Mouse (Mus musculus) hindbrain, embryonic 14.5 days (tissue): ENCODE data around the gene Lpcat2. TPM values are rescaled to one million over a fixed set of nuclear protein-coding genes. Genes with fewer than 3 reads are reported as not detected.

Experiments
- ATAC-seq: fragments of 200-750 bp; cut with Nextera tagmentation; 2 replicates; pipeline ENCODE4 v1.8.0; 2017; ENCODE audit warnings: moderate number of reproducible peaks, mild to moderate bottlenecking, moderate TSS enrichment, moderate library complexity; ENCODE audit not compliant: low FRiP score
- DNase-seq: peaks from one replicate; pipeline ENCODE4 v3.0.0-alpha.2; 2015; ENCODE audit warnings: low spot score
- H3K27ac ChIP-seq: fragments of 300-500 bp; sonication (generic); 2 replicates; pipeline ENCODE4 v1.5.1; 2014; ENCODE audit warnings: mild to moderate bottlenecking, moderate library complexity
- H3K27me3 ChIP-seq: fragments of 300-500 bp; sonication (generic); 2 replicates; pipeline ENCODE4 v1.6.1; 2014; ENCODE audit warnings: mild to moderate bottlenecking, low read length, mixed read lengths; ENCODE audit not compliant: control insufficient read depth, insufficient read depth
- H3K36me3 ChIP-seq: fragments of 300-500 bp; sonication (generic); replicated peaks from 2 replicates; pipeline ENCODE4 v1.6.1; 2014; ENCODE audit not compliant: control insufficient read depth, insufficient read depth
- H3K4me1 ChIP-seq: fragments of 300-500 bp; sonication (generic); replicated peaks from 2 replicates; pipeline ENCODE4 v1.6.1; 2014; ENCODE audit warnings: antibody characterized with exemption, low read length, mixed read lengths; ENCODE audit not compliant: control insufficient read depth, insufficient read depth
- H3K4me2 ChIP-seq: fragments of 300-500 bp; sonication (generic); replicated peaks from 2 replicates; pipeline ENCODE4 v1.6.1; 2014; ENCODE audit warnings: mild to moderate bottlenecking, moderate library complexity
- H3K4me3 ChIP-seq: fragments of 300-500 bp; sonication (generic); replicated peaks from 2 replicates; pipeline ENCODE4 v1.5.1; 2014; ENCODE audit warnings: mild to moderate bottlenecking, low read length
- H3K9ac ChIP-seq: fragments of 300-500 bp; sonication (generic); 2 replicates; pipeline ENCODE4 v1.6.1; 2014
- H3K9me3 ChIP-seq: fragments of 300-500 bp; sonication (generic); 2 replicates; pipeline ENCODE4 v1.6.1; 2016; ENCODE audit warnings: low read length; ENCODE audit not compliant: control insufficient read depth
- WGBS: fragments of 180-500 bp; shearing (Covaris S2); extraction: QIAGEN DNeasy Blood & Tissue Kit; methylation state at CpG from one replicate; pipeline ENCODE4 v1.1.7; 2014; 5-methylcytosine and 5-hydroxymethylcytosine counted together
- polyA plus RNA-seq: library from polyadenylated mRNA; unstranded; fragments of >200 nt; fragmentation: Nextera tagmentation; extraction: Ambion mirVana; gene quantifications from 2 replicates; pipeline ENCODE4 v1.2.1, GENCODE M21; 2014

The Lpcat2 gene
- polyA plus RNA-seq, 1 experiment from 2014 or later: 11.8 TPM

GRCm38 (mm10) chr8:92897794-92898193 lies 42.7 kb downstream of the Lpcat2 start:
- H3K4me2 ChIP-seq: no peak overlapping the region
- ATAC-seq: no peak
- H3K4me1 ChIP-seq: no peaks in the 10 kb centered on the region
- no peaks in the 10 kb centered on the region for H3K36me3 ChIP-seq
- no peaks in the 10 kb centered on the region for H3K27me3 ChIP-seq
- no peak overlapping the region for H3K9ac ChIP-seq
- no peak overlapping the region for H3K4me3 ChIP-seq
- H3K9me3 ChIP-seq: no peaks in the 10 kb centered on the region
- no peak for DNase-seq
- 70% methylated on average over 4 of the region's 4 CpGs for WGBS
- H3K27ac ChIP-seq: no peak overlapping the region

- WGBS: 75% methylated on average over 9 of the region's 9 CpGs
- Histone ChIP-seq H3K4me3 (no peak overlapping the region), H3K27me3 (no peaks in the 10 kb centered on the region), H3K9ac (no peak overlapping the region), H3K27ac (no peak overlapping the region), H3K4me2 (no peak overlapping the region), H3K36me3 (no peaks in the 10 kb centered on the region), H3K4me1 (no peaks in the 10 kb centered on the region), H3K9me3 (no peaks in the 10 kb centered on the region)
- no peak for ATAC-seq
- DNase-seq: no peak
These were observed 44.5 kb downstream of the Lpcat2 start for GRCm38 (mm10) chr8:92899590-92899989.

DNA sequence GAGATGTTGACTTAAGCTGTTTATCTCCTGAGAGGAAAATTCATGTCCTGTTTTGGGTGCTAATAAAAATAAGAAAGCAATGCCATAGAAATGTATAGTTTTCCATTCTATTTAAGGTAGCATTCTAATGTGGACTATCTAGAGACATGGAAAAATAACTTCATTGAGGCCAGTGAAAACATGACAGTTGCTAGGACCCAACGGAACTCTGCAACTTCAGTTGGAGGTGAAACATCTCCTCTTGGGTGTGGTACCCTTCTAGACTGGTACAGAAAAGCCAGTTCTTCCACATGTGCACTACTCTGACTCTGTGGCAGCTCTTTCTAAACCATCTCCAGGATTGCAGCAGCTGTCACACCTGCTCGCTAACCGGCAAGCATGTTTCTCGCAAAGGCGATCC lies 46.0 kb downstream of the Lpcat2 start, which contains the start of gene Capns2:
Gene Capns2 (plus strand): TSS at position 301 of the 400 bp plus-strand sequence.
- H3K4me3 ChIP-seq: no peak within 1 kb of the TSS
- DNase-seq: no peak
- H3K9me3 ChIP-seq: no peaks in the 10 kb centered on the region
- no peaks in the 10 kb centered on the region for H3K27me3 ChIP-seq
- H3K27ac ChIP-seq: no peak within 1 kb of the TSS
- 96% methylated on average over 5 of the region's 5 CpGs for WGBS
- no peak for ATAC-seq
- H3K4me1 ChIP-seq: no peaks in the 10 kb centered on the region
- no peak within 1 kb of the TSS for H3K9ac ChIP-seq
- H3K36me3 ChIP-seq: no peaks in the 10 kb centered on the region
- H3K4me2 ChIP-seq: no peak within 1 kb of the TSS

DNA sequence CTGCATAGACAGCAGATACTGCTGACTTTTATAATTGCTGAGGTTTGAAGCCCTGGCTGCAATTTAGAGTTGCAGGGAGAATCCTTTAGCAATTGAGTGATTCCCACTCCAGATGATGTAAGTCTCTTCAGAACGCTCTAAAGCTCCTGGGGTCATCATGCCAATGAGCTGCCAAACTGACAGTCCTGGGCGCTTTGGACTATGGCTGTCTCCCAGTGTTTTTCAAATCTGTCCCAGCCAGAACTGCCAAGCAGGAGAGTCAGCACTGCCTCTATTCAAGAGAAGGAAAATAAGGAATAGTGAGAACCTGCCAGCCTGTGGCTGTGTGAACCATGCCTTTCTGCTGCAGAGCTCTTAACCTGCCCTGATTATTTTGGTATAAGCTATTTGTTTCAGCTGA lies 47.8 kb downstream of the Lpcat2 start:
- no peaks in the 10 kb centered on the region for H3K4me1 ChIP-seq
- H3K36me3 ChIP-seq: no peaks in the 10 kb centered on the region
- no peak overlapping the region for H3K4me3 ChIP-seq
- WGBS: 74% methylated on average over 2 of the region's 2 CpGs
- H3K27ac ChIP-seq: no peak overlapping the region
- no peak for DNase-seq
- H3K9me3 ChIP-seq: no peaks in the 10 kb centered on the region
- no peak overlapping the region for H3K9ac ChIP-seq
- ATAC-seq: no peak
- H3K4me2 ChIP-seq: no peak overlapping the region
- no peaks in the 10 kb centered on the region for H3K27me3 ChIP-seq

- WGBS: 76% methylated on average over 11 of the region's 11 CpGs
- no peaks in the 10 kb centered on the region for H3K4me1 ChIP-seq
- H3K9me3 ChIP-seq: no peaks in the 10 kb centered on the region
- DNase-seq: no peak
- no peak overlapping the region for H3K27ac ChIP-seq
- H3K4me3 ChIP-seq: no peak overlapping the region
- no peak overlapping the region for H3K9ac ChIP-seq
- H3K27me3 ChIP-seq: no peaks in the 10 kb centered on the region
- H3K36me3 ChIP-seq: no peaks in the 10 kb centered on the region
- H3K4me2 ChIP-seq: no peak overlapping the region
- no peak for ATAC-seq
These were observed 48.5 kb downstream of the Lpcat2 start for GRCm38 (mm10) chr8:92903488-92904135.

DNA sequence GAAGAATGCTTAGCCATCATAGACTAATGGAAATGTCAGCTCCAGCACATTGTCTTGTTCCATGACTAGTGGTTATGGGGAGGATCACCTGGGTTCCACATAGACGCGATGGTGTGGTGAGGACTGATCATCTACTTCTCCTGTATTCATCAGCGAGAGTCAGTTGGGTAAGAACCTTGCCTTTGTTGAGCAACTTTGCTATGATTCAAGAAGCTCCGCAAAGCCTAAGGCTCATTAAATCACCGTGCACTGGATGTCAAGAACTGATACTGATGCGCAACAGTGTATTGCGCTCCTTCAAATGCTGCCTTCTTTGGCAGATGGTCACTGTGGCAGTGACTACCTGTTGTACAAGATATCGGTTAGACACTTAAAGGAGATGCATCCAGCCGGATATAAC lies 51.4 kb downstream of the Lpcat2 start:
- 96% methylated on average over 9 of the region's 9 CpGs for WGBS
- H3K9ac ChIP-seq: no peak overlapping the region
- no peak overlapping the region for H3K27ac ChIP-seq
- no peaks in the 10 kb centered on the region for H3K9me3 ChIP-seq
- DNase-seq (no peak), ATAC-seq (no peak)
- H3K4me2 ChIP-seq: no peak overlapping the region
- no peaks in the 10 kb centered on the region for H3K4me1 ChIP-seq
- H3K4me3 ChIP-seq: no peak overlapping the region
- no peaks in the 10 kb centered on the region for H3K36me3 ChIP-seq
- no peaks in the 10 kb centered on the region for H3K27me3 ChIP-seq

DNA sequence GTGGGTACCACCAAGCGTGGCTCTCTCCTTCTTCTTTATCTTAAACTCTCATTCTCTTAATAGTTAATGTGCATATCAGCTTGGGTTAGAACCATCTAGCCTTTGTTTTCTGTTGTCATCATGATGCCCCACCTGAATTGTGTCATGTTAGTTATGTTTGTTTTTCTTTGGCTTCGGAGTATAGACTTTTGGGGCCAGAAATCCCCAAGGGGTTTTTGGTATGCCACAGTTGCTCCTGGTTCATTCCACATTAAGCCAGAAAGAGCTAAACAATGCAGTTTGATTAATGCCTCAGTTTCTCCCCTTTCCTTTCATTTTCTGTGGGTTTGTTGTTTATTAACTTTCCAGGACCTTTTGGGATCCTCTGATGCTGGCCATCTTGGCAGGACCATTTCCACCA lies 53.3 kb downstream of the Lpcat2 start:
- no peaks in the 10 kb centered on the region for H3K4me1 ChIP-seq
- H3K36me3 ChIP-seq: no peaks in the 10 kb centered on the region
- no peaks in the 10 kb centered on the region for H3K27me3 ChIP-seq
- H3K4me3 ChIP-seq: no peak overlapping the region
- 90% methylated on average over 2 of the region's 2 CpGs for WGBS
- no peak for ATAC-seq
- no peak overlapping the region for H3K9ac ChIP-seq
- DNase-seq: no peak
- no peak overlapping the region for H3K27ac ChIP-seq
- H3K4me2 ChIP-seq: no peak overlapping the region
- H3K9me3 ChIP-seq: no peaks in the 10 kb centered on the region

DNA sequence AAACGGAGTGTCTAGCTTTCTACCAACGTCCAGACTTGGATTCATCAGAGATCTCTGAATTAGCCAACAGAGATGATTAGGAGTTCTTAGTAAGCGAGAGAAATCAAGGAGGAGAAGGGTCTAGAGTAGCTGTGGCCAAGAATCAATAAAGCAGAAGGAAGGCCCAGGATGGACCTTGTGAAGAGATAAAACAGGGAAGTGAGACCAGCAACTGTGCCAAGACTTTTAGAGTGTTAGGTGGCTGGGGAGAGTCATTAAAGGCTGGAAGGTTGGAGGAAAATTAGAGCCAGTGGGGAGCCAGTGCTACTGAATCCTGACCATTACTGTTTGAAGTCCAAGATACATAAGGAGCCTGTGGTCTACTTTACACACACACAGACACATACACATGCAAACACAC lies 56.3 kb downstream of the Lpcat2 start:
- no peaks in the 10 kb centered on the region for H3K4me1 ChIP-seq
- no peaks in the 10 kb centered on the region for H3K36me3 ChIP-seq
- H3K4me3 ChIP-seq: no peak overlapping the region
- DNase-seq: no peak
- no peak overlapping the region for H3K27ac ChIP-seq
- no peak for ATAC-seq
- H3K27me3 ChIP-seq: no peaks in the 10 kb centered on the region
- H3K9ac ChIP-seq: no peak overlapping the region
- H3K9me3 ChIP-seq: no peaks in the 10 kb centered on the region
- H3K4me2 ChIP-seq: no peak overlapping the region
- 83% methylated on average over 3 of the region's 3 CpGs for WGBS

DNA sequence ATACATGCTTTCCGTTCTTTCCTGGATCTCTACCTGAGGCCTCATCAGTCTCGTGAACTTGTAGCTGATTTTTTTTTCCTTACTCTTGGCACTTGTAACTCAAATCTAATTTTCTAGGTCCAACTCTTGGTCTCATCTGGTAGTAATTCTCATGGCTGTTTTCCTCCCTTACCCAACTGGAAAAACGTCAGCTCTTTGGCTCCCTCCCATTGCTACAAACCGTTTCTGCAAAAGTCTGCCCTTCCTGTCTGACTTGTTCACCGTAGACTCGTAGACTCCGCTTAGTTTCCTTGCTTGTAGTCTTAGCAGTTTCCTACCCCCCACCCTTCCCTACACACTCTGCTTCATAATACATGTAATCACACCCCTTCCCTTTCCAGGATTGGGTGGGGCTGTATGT lies 58.3 kb downstream of the Lpcat2 start:
- no peak overlapping the region for H3K9ac ChIP-seq
- H3K9me3 ChIP-seq: no peaks in the 10 kb centered on the region
- H3K27ac ChIP-seq: no peak overlapping the region
- DNase-seq: no peak
- H3K4me3 ChIP-seq: no peak overlapping the region
- H3K27me3 ChIP-seq: no peaks in the 10 kb centered on the region
- WGBS: 89% methylated on average over 7 of the region's 7 CpGs
- no peaks in the 10 kb centered on the region for H3K4me1 ChIP-seq
- H3K36me3 ChIP-seq: no peaks in the 10 kb centered on the region; the same call in 1 of the 2 replicates
- no peak for ATAC-seq
- H3K4me2 ChIP-seq: no peak overlapping the region

GRCm38 (mm10) chr8:92916082-92916481 lies 60.9 kb downstream of the Lpcat2 start:
- H3K27me3 ChIP-seq: no peaks in the 10 kb centered on the region
- WGBS: 83% methylated on average over 3 of the region's 3 CpGs
- ATAC-seq (no peak), DNase-seq (no peak)
- no peak overlapping the region for H3K9ac ChIP-seq
- H3K27ac ChIP-seq: no peak overlapping the region
- H3K9me3 ChIP-seq: no peaks in the 10 kb centered on the region
- H3K4me2 ChIP-seq: no peak overlapping the region
- no peaks in the 10 kb centered on the region; the same call in 1 of the 2 replicates for H3K36me3 ChIP-seq
- no peaks in the 10 kb centered on the region for H3K4me1 ChIP-seq
- H3K4me3 ChIP-seq: no peak overlapping the region
